Mouse (Mus musculus): ENCODE measurements around the gene Gtf2ird1. TPM values are rescaled to one million over a fixed set of nuclear protein-coding genes. Genes with fewer than 3 reads are reported as not detected.

Gtf2ird1 gene
- polyA plus RNA-seq, 1 experiment = 62.0 TPM

DNA sequence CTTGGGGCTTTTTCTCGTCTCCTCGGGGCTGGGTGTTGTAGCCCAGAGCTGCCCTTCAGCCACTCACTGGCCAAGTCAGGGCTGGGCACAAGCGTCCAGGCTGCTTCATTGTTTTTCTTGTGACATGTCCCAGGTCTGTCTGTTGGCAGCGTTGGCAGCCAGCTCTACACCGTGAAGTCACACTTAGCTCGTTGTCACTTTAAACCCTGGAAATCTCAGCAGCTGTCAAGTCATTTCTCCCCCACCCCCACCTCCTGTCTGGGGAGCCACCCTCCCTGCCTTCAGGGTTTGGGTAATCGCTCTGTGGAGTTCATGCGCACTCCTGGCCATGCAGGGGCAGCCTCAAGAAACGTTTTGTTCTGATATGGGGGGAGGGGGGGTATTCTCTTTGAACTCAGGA lies 60.0 kb downstream of the Gtf2ird1 start:
- Histone ChIP-seq H3K4me2 (ENCODE audit: low read depth) (no peak overlapping the region), H3ac (ENCODE audit: control insufficient read depth, insufficient read length) (no peak overlapping the region), H3K79me2 (ENCODE audit: control insufficient read depth, insufficient read depth) (no peaks in the 10 kb centered on the region), H3K27me3 (ENCODE audit: control insufficient read depth, insufficient read depth, insufficient read length) (no peaks in the 10 kb centered on the region), H3K4me3 (no peak overlapping the region), H3K36me3 (ENCODE audit: control insufficient read depth, insufficient read depth) (peaks cover 34% of the 10 kb centered on the region)
- TF ChIP-seq MYOG (IDR thresholded peaks at IDR 0.05; ENCODE audit: control insufficient read depth in 1 of 3, insufficient read depth in 1 of 3, insufficient read length in 2 of 3, low read depth in 2 of 3) = peak in 1 of 3 experiments; percentile 24
- TF ChIP-seq MYOD1 (IDR thresholded peaks at IDR 0.05; ENCODE audit: control insufficient read depth in 1 of 3, insufficient read length in 2 of 3, low read depth in 2 of 3) = peak in 2 of 3 experiments; percentile 53 to 74
- TF ChIP-seq POLR2AphosphoS2 (IDR thresholded peaks at IDR 0.05; ENCODE audit: insufficient read length, low read depth) = no peak

DNA sequence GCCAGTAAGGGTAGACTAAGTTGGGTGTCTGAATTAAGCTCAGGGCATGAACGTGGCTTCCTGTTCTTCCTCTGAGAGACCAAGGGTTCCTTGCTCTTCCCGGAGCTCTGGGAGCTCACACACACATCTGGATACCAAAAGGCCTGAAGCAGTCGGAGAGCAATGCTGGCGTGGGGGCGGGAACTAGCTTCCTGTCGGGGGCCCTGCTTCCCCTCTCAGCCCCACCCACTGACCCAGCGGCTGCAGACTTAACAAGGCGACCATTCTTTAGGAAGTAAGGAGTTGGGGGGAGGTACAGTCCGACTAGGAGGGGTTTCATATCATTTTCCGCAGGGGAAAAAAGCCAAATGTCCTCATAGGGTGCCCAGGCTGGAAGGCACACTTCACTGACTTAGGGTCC lies 61.9 kb downstream of the Gtf2ird1 start:
- H3K4me3 ChIP-seq = no peak overlapping the region
- TF ChIP-seq E2F4 (IDR thresholded peaks at IDR 0.05; ENCODE audit: insufficient read depth) (no peak), TCF12 (IDR thresholded peaks at IDR 0.05; ENCODE audit: insufficient read depth, poor library complexity, severe bottlenecking) (no peak), SRF (IDR thresholded peaks at IDR 0.05; ENCODE audit: control insufficient read depth, insufficient read length, low read depth) (no peak), POLR2A (IDR thresholded peaks at IDR 0.05; ENCODE audit: insufficient read length, low read depth) (no peak), MYOD1 (IDR thresholded peaks at IDR 0.05; ENCODE audit: control insufficient read depth in 1 of 3, insufficient read length in 2 of 3, low read depth in 2 of 3) (no peak), CEBPB (IDR thresholded peaks at IDR 0.05; ENCODE audit: insufficient read depth, poor library complexity, severe bottlenecking) (no peak), TCF3 (IDR thresholded peaks at IDR 0.05; ENCODE audit: insufficient read length, low read depth) (no peak), REST (IDR thresholded peaks at IDR 0.05; ENCODE audit: insufficient read depth, insufficient read length) (no peak), MAX (IDR thresholded peaks at IDR 0.05; ENCODE audit: low read depth) (no peak), MYOG (IDR thresholded peaks at IDR 0.05; ENCODE audit: control insufficient read depth in 1 of 3, insufficient read depth in 1 of 3, insufficient read length in 2 of 3, low read depth in 2 of 3) (no peak), POLR2AphosphoS2 (IDR thresholded peaks at IDR 0.05; ENCODE audit: insufficient read length, low read depth) (no peak), USF1 (IDR thresholded peaks at IDR 0.05; ENCODE audit: low read depth) (no peak)

GRCm38 (mm10) chr5:134393624-134394023 lies 62.9 kb downstream of the Gtf2ird1 start:
- Histone ChIP-seq H3K4me2 (ENCODE audit: low read depth) (no peak overlapping the region), H3K36me3 (ENCODE audit: control insufficient read depth, insufficient read depth) (peaks cover 20% of the 10 kb centered on the region), H3K4me3 (no peak overlapping the region)

More for the DNA sequence above, 61.9 kb downstream of the Gtf2ird1 start:
- peaks cover 29% of the 10 kb centered on the region for H3K36me3 ChIP-seq (ENCODE audit: control insufficient read depth, insufficient read depth)
- no peaks in the 10 kb centered on the region for H3K27me3 ChIP-seq (ENCODE audit: control insufficient read depth, insufficient read depth, insufficient read length)
- H3ac ChIP-seq (ENCODE audit: control insufficient read depth, insufficient read length) = no peak overlapping the region
- no peaks in the 10 kb centered on the region for H3K79me2 ChIP-seq (ENCODE audit: control insufficient read depth, insufficient read depth)
- no peak overlapping the region for H3K4me2 ChIP-seq (ENCODE audit: low read depth)

GRCm38 (mm10) chr5:134385106-134385505 lies 71.4 kb downstream of the Gtf2ird1 start:
- no peak for TF ChIP-seq TCF3 (IDR thresholded peaks at IDR 0.05; ENCODE audit: insufficient read length, low read depth)
- no peak for TF ChIP-seq SRF (IDR thresholded peaks at IDR 0.05; ENCODE audit: control insufficient read depth, insufficient read length, low read depth)
- no peak for TF ChIP-seq POLR2AphosphoS2 (IDR thresholded peaks at IDR 0.05; ENCODE audit: insufficient read length, low read depth)
- no peak for TF ChIP-seq USF1 (IDR thresholded peaks at IDR 0.05; ENCODE audit: low read depth)
- no peak for TF ChIP-seq E2F4 (IDR thresholded peaks at IDR 0.05; ENCODE audit: insufficient read depth)
- TF ChIP-seq POLR2A (IDR thresholded peaks at IDR 0.05; ENCODE audit: insufficient read length, low read depth) = no peak
- no peak for TF ChIP-seq MYOD1 (IDR thresholded peaks at IDR 0.05; ENCODE audit: control insufficient read depth in 1 of 3, insufficient read length in 2 of 3, low read depth in 2 of 3)
- no peak for TF ChIP-seq TCF12 (IDR thresholded peaks at IDR 0.05; ENCODE audit: insufficient read depth, poor library complexity, severe bottlenecking)
- no peak for TF ChIP-seq MAX (IDR thresholded peaks at IDR 0.05; ENCODE audit: low read depth)
- no peak for TF ChIP-seq MYOG (IDR thresholded peaks at IDR 0.05; ENCODE audit: control insufficient read depth in 1 of 3, insufficient read depth in 1 of 3, insufficient read length in 2 of 3, low read depth in 2 of 3)
- TF ChIP-seq CEBPB (IDR thresholded peaks at IDR 0.05; ENCODE audit: insufficient read depth, poor library complexity, severe bottlenecking) = no peak
- no peaks in the 10 kb centered on the region for H3K27me3 ChIP-seq (ENCODE audit: control insufficient read depth, insufficient read depth, insufficient read length)
- H3K79me2 ChIP-seq (ENCODE audit: control insufficient read depth, insufficient read depth) = no peaks in the 10 kb centered on the region
- H3K4me3 ChIP-seq = no peak overlapping the region
- H3K36me3 ChIP-seq (ENCODE audit: control insufficient read depth, insufficient read depth) = peaks cover 34% of the 10 kb centered on the region
- no peak overlapping the region for H3K4me2 ChIP-seq (ENCODE audit: low read depth)
- H3ac ChIP-seq (ENCODE audit: control insufficient read depth, insufficient read length) = no peak overlapping the region

More at GRCm38 (mm10) chr5:134393624-134394023, 62.9 kb downstream of the Gtf2ird1 start:
- no peak overlapping the region for H3ac ChIP-seq (ENCODE audit: control insufficient read depth, insufficient read length)
- H3K27me3 ChIP-seq (ENCODE audit: control insufficient read depth, insufficient read depth, insufficient read length) = no peaks in the 10 kb centered on the region
- TF ChIP-seq MAX (IDR thresholded peaks at IDR 0.05; ENCODE audit: low read depth) = no peak
- no peak for TF ChIP-seq TCF3 (IDR thresholded peaks at IDR 0.05; ENCODE audit: insufficient read length, low read depth)
- no peak for TF ChIP-seq POLR2A (IDR thresholded peaks at IDR 0.05; ENCODE audit: insufficient read length, low read depth)
- no peak for TF ChIP-seq SRF (IDR thresholded peaks at IDR 0.05; ENCODE audit: control insufficient read depth, insufficient read length, low read depth)
- no peak for TF ChIP-seq REST (IDR thresholded peaks at IDR 0.05; ENCODE audit: insufficient read depth, insufficient read length)
- no peak for TF ChIP-seq TCF12 (IDR thresholded peaks at IDR 0.05; ENCODE audit: insufficient read depth, poor library complexity, severe bottlenecking)
- no peak for TF ChIP-seq MYOG (IDR thresholded peaks at IDR 0.05; ENCODE audit: control insufficient read depth in 1 of 3, insufficient read depth in 1 of 3, insufficient read length in 2 of 3, low read depth in 2 of 3)
- TF ChIP-seq POLR2AphosphoS2 (IDR thresholded peaks at IDR 0.05; ENCODE audit: insufficient read length, low read depth) = no peak
- TF ChIP-seq E2F4 (IDR thresholded peaks at IDR 0.05; ENCODE audit: insufficient read depth) = no peak
- TF ChIP-seq USF1 (IDR thresholded peaks at IDR 0.05; ENCODE audit: low read depth) = no peak
- TF ChIP-seq MYOD1 (IDR thresholded peaks at IDR 0.05; ENCODE audit: control insufficient read depth in 1 of 3, insufficient read length in 2 of 3, low read depth in 2 of 3) = no peak
- TF ChIP-seq CEBPB (IDR thresholded peaks at IDR 0.05; ENCODE audit: insufficient read depth, poor library complexity, severe bottlenecking) = no peak
- H3K79me2 ChIP-seq (ENCODE audit: control insufficient read depth, insufficient read depth) = no peaks in the 10 kb centered on the region

GRCm38 (mm10) chr5:134375256-134375655 lies 81.3 kb downstream of the Gtf2ird1 start:
- Histone ChIP-seq H3ac (ENCODE audit: control insufficient read depth, insufficient read length) (no peak overlapping the region), H3K4me3 (no peak overlapping the region), H3K79me2 (ENCODE audit: control insufficient read depth, insufficient read depth) (no peaks in the 10 kb centered on the region), H3K27me3 (ENCODE audit: control insufficient read depth, insufficient read depth, insufficient read length) (no peaks in the 10 kb centered on the region), H3K4me2 (ENCODE audit: low read depth) (no peak overlapping the region), H3K36me3 (ENCODE audit: control insufficient read depth, insufficient read depth) (peaks cover 18% of the 10 kb centered on the region)
- TF ChIP-seq SRF (IDR thresholded peaks at IDR 0.05; ENCODE audit: control insufficient read depth, insufficient read length, low read depth) (no peak), E2F4 (IDR thresholded peaks at IDR 0.05; ENCODE audit: insufficient read depth) (no peak), USF1 (IDR thresholded peaks at IDR 0.05; ENCODE audit: low read depth) (no peak), POLR2A (IDR thresholded peaks at IDR 0.05; ENCODE audit: insufficient read length, low read depth) (no peak), TCF12 (IDR thresholded peaks at IDR 0.05; ENCODE audit: insufficient read depth, poor library complexity, severe bottlenecking) (no peak), REST (IDR thresholded peaks at IDR 0.05; ENCODE audit: insufficient read depth, insufficient read length) (no peak), MYOD1 (IDR thresholded peaks at IDR 0.05; ENCODE audit: control insufficient read depth in 1 of 3, insufficient read length in 2 of 3, low read depth in 2 of 3) (no peak), MYOG (IDR thresholded peaks at IDR 0.05; ENCODE audit: control insufficient read depth in 1 of 3, insufficient read depth in 1 of 3, insufficient read length in 2 of 3, low read depth in 2 of 3) (no peak), CEBPB (IDR thresholded peaks at IDR 0.05; ENCODE audit: insufficient read depth, poor library complexity, severe bottlenecking) (no peak), TCF3 (IDR thresholded peaks at IDR 0.05; ENCODE audit: insufficient read length, low read depth) (no peak), MAX (IDR thresholded peaks at IDR 0.05; ENCODE audit: low read depth) (no peak), POLR2AphosphoS2 (IDR thresholded peaks at IDR 0.05; ENCODE audit: insufficient read length, low read depth) (no peak)

All from myocyte (in vitro differentiated cells).